Mouse (Mus musculus) gastrocnemius, postnatal 25 days (tissue): Measurements from ENCODE around the gene Glra1. TPM values are rescaled to one million over a fixed set of nuclear protein-coding genes. Genes with fewer than 3 reads are reported as not detected.

ENCODE experiments used
- microRNA-seq, 2 experiments: library from miRNA; unstranded; fragments of <30 nt; microRNA quantifications; one replicate each; pipeline ENCODE4 v1.2.0; 2021; ENCODE audit warnings: borderline replicate concordance in 2 of 2
- total RNA-seq, 2 experiments: library from RNA; stranded (reverse); gene quantifications; 1 replicate in 1 of 2; 2 replicates in 1 of 2; pipeline ENCODE4 v1.2.3; 2021

The Glra1 gene
- total RNA-seq, 2 experiments from 2014 or later, result not detected

Small RNAs within 50 kb of the gene (microRNA-seq; reads per million reads assigned to microRNA genes)
- gene Mir7652, result 0 reads per million in 2 experiments

Other genes starting within 250 kb of the Glra1 start
- 1,000 to 10,000 TPM in 1 of 2 experiments, 100 to 1,000 TPM in 1; 811 to 1,001 TPM for gene Sparc, start 185.0 kb downstream of the Glra1 start, total RNA-seq
- 10 to 100 TPM; 51.8 to 60.6 TPM for gene Atox1, start 147.0 kb downstream of the Glra1 start, total RNA-seq
- gene G3bp1, start 138.5 kb downstream of the Glra1 start, total RNA-seq, result 10 to 100 TPM; 50.0 to 50.4 TPM